Mouse (Mus musculus) cerebellum, adult 18-20 months (tissue): ENCODE data around the gene Stk26.

Experiments used
- DNase-seq, 2 experiments: peaks; one replicate each; pipeline ENCODE4 v3.0.0; 2021

Gene Stk26

DNA sequence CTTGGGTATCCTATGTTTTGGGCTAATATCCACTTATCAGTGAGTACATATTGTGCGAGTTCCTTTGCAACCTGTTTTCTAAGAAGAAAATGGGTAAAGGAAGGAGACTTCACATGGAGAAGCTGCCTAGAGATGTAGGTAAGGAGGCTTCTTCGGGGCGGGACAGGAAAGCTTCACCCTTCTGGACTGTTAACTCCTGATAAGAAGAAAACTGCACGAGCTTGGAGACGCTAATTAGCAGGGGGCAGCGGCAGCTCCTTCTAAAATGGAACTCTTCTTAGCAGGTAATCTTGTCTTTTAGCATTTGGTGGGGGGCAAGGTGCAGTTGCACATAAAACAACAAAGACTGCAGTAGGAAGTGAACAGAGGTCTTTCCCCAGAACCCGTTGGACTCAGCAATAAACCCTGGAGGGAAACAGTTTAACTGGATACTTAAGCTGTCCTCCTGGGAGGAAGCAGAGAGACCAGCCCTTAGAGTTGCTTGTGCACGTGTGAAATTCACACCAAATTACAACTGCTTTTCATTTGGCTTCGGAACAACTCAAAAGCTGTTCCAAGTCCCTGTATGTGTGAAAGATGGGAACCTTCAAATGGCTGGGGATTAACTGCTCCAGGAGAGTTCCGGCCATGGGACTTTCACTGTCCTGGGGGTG lies 86.2 kb downstream of the Stk26 start:
- no peak for DNase-seq

DNA sequence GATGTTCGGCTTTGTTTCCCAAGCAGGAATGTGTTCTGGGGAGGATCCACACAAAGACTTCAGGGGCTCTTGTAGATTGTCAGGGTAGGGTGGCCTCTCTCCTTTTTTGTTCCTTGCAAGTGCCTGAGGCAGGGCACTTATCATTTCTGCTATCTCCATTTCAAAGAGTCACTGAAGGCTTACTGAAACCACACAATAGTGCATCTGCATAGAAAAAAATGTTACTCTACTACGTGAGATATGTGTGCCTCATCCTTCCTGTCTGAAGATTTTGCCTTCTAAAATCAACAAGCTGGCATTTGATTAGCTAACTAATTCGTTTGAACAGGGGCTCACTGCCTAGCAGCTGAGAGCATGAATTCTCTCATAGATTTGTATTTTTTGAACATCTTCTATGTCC lies 89.5 kb downstream of the Stk26 start:
- DNase-seq = no peak

DNA sequence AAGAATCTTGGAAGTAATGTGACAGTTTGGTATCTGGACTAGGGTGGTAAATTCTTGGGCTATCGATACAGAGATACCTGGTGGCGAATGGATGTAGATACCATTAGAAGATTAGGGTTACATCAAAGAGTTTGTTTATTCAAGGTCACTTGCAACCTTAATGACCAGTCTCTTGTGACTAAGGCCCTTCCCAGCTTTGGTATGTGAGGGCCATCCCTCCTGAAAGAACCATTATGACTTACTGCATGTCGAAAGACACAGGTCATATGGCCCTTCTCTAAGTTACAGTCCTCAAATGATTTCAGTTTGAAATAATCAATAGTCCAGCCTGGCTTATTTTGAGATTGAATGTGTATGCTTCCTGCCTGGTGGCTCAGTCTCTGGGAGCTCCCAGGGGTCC lies 96.3 kb downstream of the Stk26 start:
- DNase-seq = no peak

DNA sequence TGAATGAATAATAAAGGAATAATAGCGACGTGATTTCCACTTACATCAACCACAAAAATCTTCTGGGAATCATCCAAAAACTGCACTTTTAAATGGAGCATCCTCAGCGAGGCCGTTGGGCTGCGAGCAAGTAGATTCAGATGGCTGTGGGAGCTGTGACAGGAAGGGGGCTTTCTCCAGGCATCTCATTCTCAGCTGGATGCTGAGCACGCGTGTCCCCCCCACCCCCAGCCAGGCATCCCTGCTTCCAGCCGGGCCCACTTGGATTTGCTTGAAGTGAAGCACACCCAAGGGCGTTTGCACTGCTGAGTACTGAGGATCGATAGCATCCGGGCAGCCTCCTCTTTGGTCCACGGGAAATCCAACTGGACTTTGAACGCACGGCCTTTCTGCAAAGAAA lies 101.8 kb downstream of the Stk26 start, which contains the start of gene Frmd7:
Gene Frmd7, minus strand, starts transcription at position 101 of the 400 bp plus-strand sequence.
- no peak for DNase-seq
